Mouse (Mus musculus): ENCODE results near the gene Cd9.

DNA sequence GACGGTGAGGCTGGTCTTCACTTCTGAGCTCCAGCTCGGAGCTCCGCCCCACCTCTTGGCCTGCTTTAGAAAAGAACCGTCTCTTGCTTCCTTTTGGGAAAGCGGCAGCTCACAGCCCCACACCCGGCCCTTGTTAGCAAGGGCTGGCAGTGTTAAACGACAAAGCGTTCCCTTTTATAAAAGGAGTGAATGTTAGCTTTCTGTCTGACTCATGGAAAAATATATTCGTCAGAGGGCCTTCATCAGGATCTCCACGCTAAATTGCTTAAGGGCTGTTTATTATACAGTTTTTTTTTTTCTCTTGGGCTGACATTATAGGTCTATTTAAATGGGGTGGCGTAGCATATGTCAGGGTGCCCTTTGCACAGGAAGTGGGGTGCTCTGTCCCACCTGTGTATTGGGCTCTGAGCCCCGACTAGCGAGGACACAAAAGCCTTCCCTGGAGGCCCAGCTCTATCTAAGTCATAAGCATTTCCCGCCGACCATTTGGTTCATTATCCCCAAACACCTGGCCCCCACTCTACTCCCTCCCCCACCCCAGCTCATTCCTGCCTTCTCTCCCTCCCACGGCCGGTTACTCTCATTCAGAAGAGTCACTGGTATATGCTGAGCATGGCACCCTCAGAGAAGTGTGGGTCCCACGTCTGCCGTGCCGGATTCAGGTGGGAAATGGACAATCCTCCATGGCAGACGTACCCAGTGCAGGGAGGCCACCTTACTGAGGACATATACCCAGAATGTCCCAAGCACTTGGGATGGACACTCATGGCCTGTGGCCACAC lies 26.2 kb downstream of the Cd9 start:
- TF ChIP-seq CTCF (IDR thresholded peaks at IDR 0.05; ENCODE audit: low read depth) = no peak
- no peak for TF ChIP-seq EP300 (IDR thresholded peaks at IDR 0.05; ENCODE audit: low read depth)

All from liver, postnatal 0 days (tissue).